ENCODE assay signal across 8 mouse cellular contexts in genomic region chr5:73209201-73210096, GRCm38 (mm10). TPM values are rescaled to one million over a fixed set of nuclear protein-coding genes. Genes with fewer than 3 reads are reported as not detected.
DNase-seq lines count a peak whose midpoint lies in the region; ATAC-seq and TF ChIP-seq lines count a peak whose summit lies in the region.

No protein-coding gene starts in this region.

- no peak overlapping the region for H3K4me2 ChIP-seq in kidney, embryonic 16.5 days (replicated peaks; ENCODE audit: low read depth, low read length)
- H3K4me2 ChIP-seq in hindbrain, embryonic 13.5 days, result no peak overlapping the region

- no peak for TF ChIP-seq CTCF in kidney, adult 2 months (conservative IDR thresholded peaks at IDR 0.05; ENCODE audit: insufficient read depth, insufficient read length, low read depth, low read length)

- no peak overlapping the region for H3K4me3 ChIP-seq in kidney, adult 2 months (ENCODE audit: insufficient read depth, low read depth, low read length)
- no peak overlapping the region for H3K4me3 ChIP-seq in kidney, embryonic 16.5 days (ENCODE audit: low read length)
- no peak overlapping the region for H3K4me3 ChIP-seq in hindbrain, embryonic 13.5 days

- H3K9ac ChIP-seq in kidney, embryonic 16.5 days (replicated peaks; ENCODE audit: low read length), result no peak overlapping the region
- no peak overlapping the region for H3K9ac ChIP-seq in hindbrain, embryonic 13.5 days

- no peaks in the 10 kb centered on the region; the same call in 1 of the 2 replicates for H3K4me1 ChIP-seq in kidney, adult 2 months (ENCODE audit: control insufficient read depth, insufficient read depth, low read length)
- H3K4me1 ChIP-seq in kidney, embryonic 16.5 days (ENCODE audit: insufficient read depth, low read length), result peaks cover 12% of the 10 kb centered on the region
- peaks cover 12% of the 10 kb centered on the region for H3K4me1 ChIP-seq in hindbrain, embryonic 13.5 days (replicated peaks)

- H3K27ac ChIP-seq in kidney, adult 2 months (ENCODE audit: insufficient read depth, low read depth, low read length), result no peak overlapping the region
- no peak overlapping the region for H3K27ac ChIP-seq in kidney, embryonic 16.5 days (ENCODE audit: low read length)
- no peak overlapping the region for H3K27ac ChIP-seq in hindbrain, embryonic 13.5 days

- 59% methylated on average over 20 of the region's 20 CpGs for WGBS in kidney, adult 2 months
- WGBS in kidney, embryonic 16.5 days, result 56% methylated on average over 20 of the region's 20 CpGs
- 74% methylated on average over 20 of the region's 20 CpGs for WGBS in hindbrain, embryonic 13.5 days

- TF ChIP-seq POLR2A in kidney, adult 2 months (IDR thresholded peaks at IDR 0.05; ENCODE audit: low read depth, low read length), result no peak

- DNase-seq in kidney, adult 2 months, result peak; percentile 49
- no peak for DNase-seq in kidney, postnatal 10 days
- peak; percentile 30 to 35 for DNase-seq in cerebellum, adult 18-20 months
- peak; percentile 79 for DNase-seq in splenic B cell, adult 2 months (ENCODE audit: low read depth, low spot score)
- DNase-seq in embryo, embryonic 11 days, result no peak
- no peak for DNase-seq in right cerebral cortex, postnatal 4 days

- ATAC-seq in kidney, embryonic 16.5 days (ENCODE audit: low FRiP score, low TSS enrichment), result peak; percentile 69; the same call in 1 of the 2 replicates
- ATAC-seq in hindbrain, embryonic 13.5 days (ENCODE audit: low FRiP score), result no peak

- no peaks in the 10 kb centered on the region for H3K9me3 ChIP-seq in kidney, embryonic 16.5 days (ENCODE audit: low read length)
- no peaks in the 10 kb centered on the region for H3K9me3 ChIP-seq in hindbrain, embryonic 13.5 days

- no peaks in the 10 kb centered on the region for H3K36me3 ChIP-seq in kidney, adult 2 months (ENCODE audit: control insufficient read depth, insufficient read depth, low read length)
- peaks cover 16% of the 10 kb centered on the region for H3K36me3 ChIP-seq in kidney, embryonic 16.5 days (ENCODE audit: insufficient read depth, low read length)
- H3K36me3 ChIP-seq in splenic B cell, adult 2 months (ENCODE audit: control insufficient read depth, insufficient read depth, low read length, poor library complexity, severe bottlenecking), result no peaks in the 10 kb centered on the region
- H3K36me3 ChIP-seq in hindbrain, embryonic 13.5 days, result peaks cover 12% of the 10 kb centered on the region

- no peaks in the 10 kb centered on the region for H3K27me3 ChIP-seq in kidney, adult 2 months (replicated peaks; ENCODE audit: control insufficient read depth, insufficient read depth, low read length)
- H3K27me3 ChIP-seq in kidney, embryonic 16.5 days (ENCODE audit: insufficient read depth, low read length), result no peaks in the 10 kb centered on the region
- no peaks in the 10 kb centered on the region for H3K27me3 ChIP-seq in splenic B cell, adult 2 months (ENCODE audit: control insufficient read depth, insufficient read depth, low read length, poor library complexity, severe bottlenecking)
- H3K27me3 ChIP-seq in hindbrain, embryonic 13.5 days, result no peaks in the 10 kb centered on the region

RNA-seq across cellular contexts. Expression of gene Fryl, which starts 47.0 kb away (rescaled TPM):
- 29.9 and 33.4 TPM in 2 replicates for polyA plus RNA-seq in kidney, adult 2 months (2012; rRNA removed)
- 27.9 and 30.1 TPM in 2 replicates for polyA plus RNA-seq in kidney, embryonic 16.5 days (2015; fragmentation: Nextera tagmentation; extraction: Ambion mirVana)
- polyA plus RNA-seq in hindbrain, embryonic 13.5 days (2015; fragmentation: Nextera tagmentation; extraction: Ambion mirVana), result 45.5 and 47.7 TPM in 2 replicates

Comparison
In these comparisons a context has a peak if more than half of its experiments do, and no peak if none do; other contexts are left out.
1. DNase-seq: peak in kidney, adult 2 months (single experiment), cerebellum, adult 18-20 months (2 of 2) and splenic B cell, adult 2 months (single experiment); none in kidney, postnatal 10 days (single experiment), embryo, embryonic 11 days (single experiment) and right cerebral cortex, postnatal 4 days (single experiment).